Mouse (Mus musculus): ENCODE results near the gene Ppp1r21.

Gene Ppp1r21

DNA sequence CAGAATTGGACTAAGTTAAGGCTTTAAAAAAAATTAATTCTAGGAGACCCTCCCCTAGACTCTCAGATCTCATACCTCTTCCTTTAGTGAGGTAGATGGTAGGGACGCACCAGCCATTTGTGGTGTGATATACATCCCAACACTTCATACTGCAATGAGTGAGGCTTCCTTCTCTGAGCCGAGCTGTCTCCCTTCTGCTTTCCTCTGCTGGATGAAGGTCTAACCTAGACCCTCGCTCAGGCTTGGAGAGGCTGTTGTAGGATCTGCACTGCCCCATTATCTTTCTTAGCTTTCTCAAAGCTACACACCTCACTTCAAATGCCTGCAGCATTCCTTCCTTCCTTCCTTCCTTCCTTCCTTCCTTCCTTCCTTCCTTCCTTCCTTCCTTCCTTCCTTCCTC, 83.8 kb downstream of the Ppp1r21 start:
- DNase-seq (ENCODE audit: low read depth) = no peak

DNA sequence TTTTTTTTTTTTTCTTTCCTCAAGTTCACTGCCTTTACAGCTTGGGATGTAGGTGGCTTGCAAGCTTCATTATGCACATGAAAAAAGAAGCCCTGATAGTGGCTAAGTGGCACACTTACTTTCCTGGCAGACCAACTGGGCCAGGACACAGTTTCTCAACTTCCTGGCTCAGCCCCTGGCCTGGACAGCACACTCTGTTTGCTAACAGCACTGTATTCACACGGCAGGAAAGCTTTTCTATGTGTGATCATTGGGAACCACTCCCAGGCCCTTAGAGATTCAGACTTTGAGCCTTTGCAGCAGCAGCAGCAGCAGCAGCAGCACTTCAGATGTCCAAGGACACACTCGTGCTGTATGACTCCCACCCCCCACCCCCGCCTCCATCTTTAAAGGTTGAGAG, 84.3 kb downstream of the Ppp1r21 start:
- DNase-seq (ENCODE audit: low read depth) = no peak

DNA sequence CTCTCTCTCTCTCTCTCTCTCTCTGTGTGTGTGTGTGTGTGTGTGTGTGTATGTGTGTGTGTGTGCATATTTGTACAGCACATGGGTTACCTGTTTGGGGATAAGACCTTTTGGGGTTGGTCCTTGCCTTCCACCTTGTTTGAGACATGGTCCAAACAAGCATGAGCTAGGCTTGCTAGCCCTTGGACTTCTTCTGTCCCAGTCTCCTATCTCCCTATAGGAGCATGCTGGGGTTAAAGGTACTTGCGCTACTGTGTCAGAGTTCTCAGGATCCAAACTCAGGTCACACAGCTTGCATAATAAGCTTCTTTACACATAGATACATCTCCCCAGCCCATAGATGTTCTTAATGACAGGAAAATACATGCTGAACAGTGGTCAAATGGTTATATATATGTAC, 84.8 kb downstream of the Ppp1r21 start:
- DNase-seq (ENCODE audit: low read depth) = no peak

DNA sequence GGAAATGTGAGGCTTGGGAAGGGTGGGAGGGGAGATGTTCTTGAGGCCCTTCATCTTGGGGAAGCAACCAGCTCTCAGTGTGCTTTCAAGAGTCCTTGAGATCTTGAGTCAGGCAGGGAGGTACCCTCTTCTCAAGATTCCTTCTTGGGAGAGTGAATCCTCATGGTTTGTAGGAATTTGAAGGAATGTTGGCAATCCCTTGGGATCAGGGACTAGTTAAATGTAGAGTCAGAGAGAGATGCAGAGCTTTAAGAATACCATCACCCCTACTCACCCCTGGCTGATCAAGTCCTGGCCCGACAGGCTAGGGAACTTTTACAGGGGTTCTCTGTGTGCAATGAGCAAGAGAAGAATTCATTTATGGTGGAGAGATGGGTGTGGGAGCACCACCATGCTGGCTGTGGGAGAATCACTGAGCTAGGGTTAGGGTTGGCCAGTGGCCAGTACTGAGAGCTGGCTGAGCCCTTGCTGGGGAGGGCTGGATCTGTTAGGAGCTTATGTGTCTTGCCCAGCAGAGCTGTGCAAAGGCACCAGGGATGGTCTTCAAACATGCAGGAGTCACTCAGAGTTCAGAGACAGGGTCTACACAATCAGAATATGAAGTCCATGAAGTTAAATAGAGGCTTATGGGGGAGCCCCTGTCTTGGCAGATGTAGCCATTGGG, 85.7 kb downstream of the Ppp1r21 start:
- no peak for DNase-seq (ENCODE audit: low read depth)

DNA sequence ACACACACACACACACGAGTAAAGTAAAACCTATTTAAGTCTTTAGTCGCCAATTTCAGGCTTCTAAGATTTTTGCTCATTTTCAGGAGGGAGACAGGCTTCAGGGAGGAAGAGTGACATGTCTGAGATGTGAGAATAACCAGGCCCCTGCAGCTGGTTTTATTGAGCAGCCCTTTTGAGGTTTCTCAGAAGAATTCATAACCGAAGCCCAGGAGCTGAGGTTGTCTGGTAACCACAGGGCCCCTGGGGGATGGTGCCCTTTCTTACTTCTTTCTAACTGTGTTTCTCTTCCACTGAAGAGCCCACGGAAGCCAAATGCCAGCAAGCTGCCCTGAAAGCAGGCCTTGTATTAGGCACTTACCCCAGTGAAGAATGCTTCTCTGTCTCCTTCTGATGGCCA, 91.0 kb downstream of the Ppp1r21 start:
- DNase-seq (ENCODE audit: low read depth) = peak; percentile 12

DNA sequence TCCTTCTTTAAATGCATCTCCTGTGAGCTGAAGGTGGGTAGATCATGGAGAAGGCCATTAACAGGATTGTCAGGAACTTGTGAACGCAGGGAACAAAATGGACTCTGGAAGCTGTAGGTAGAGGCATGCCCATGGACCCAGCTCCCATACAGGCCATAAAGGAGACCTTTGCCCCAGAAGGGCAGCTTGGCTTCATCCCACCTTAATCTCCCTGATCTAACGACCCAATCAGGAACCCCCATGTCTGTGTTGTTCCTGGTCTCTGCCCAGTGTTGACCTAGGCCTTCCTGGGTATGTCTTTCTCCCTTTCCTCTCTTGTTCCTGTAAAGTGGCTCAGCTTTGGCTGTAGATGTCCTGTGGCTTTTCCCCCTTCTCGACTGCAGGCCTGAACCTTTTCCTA, 91.5 kb downstream of the Ppp1r21 start:
- no peak for DNase-seq (ENCODE audit: low read depth)

DNA sequence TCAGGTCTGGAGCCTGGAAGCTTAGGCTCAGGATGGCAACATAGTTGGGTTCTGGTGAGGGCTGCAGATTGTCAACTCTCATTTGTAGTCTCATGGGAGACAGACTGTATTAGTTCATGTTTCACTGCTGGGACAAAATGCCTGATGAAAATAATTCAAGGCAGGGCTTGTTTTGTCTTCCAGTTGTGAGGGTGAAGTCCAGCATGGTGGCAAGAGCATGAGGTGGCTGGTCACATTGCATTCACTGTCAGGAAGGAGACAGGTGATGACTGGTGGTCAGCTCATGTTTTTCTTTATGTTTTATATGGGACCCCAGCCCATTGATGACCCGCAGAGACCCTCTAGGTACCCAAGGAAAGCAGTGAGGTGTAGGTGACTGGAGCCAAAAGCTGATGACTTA, 92.8 kb downstream of the Ppp1r21 start:
- no peak for DNase-seq (ENCODE audit: low read depth)

DNA sequence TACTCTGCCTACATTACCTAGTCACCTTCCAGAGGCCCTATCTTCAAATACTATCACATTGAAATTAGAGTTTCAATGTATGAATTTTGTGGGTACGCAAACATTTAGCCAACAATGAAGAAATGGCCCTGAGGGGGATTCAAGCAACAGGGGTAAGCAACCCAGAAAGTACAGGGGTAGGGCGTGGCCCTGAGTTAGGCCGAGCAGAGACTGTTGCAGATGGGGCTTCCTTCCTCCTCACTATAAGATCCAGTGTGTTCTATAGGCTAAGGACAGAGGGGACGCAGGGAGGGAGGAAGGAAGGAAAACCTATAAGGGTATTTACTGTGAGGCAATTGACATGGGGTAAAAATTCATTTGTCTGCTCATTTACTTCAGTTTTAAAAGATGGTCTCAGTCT, 94.5 kb downstream of the Ppp1r21 start:
- DNase-seq (ENCODE audit: low read depth) = no peak

DNA sequence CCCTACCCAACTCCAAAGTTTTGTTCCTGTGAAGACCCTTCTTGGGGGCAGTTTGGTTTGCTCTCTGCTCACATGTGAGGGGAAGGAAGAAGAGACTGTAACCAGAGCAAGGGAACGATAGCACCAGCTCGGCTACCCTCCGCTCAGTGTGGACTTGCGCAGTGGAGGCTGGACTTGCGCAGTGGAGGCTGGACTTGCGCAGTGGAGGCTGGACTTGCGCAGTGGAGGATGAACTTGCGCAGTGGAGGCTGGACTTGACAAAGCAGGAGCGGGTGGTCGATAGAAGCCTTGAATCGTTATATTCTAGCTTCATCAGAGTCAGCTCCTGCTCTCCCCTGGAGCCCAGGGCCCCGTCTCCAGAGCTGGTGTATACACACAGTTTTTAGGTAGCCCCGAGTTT, 95.4 kb downstream of the Ppp1r21 start:
- no peak for DNase-seq (ENCODE audit: low read depth)

DNA sequence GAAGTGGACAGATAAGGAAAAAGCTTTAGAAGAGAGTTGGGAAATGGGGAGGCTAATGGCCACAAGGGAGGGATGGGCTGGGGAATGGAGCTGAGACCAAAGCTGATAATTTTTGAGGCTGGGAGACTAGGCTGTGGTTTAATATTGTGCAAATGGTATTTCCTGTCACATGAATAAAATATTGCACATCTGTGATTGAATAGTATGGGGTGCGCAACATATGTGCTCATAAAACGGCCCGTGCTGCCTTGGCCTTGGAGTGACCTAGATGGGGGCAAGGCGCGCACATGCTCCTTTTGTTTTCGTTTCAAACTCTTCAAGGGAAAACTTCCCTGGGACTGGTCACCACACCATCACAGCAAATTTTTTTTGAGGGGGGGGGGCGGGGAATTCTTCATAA, 96.0 kb downstream of the Ppp1r21 start:
- no peak for DNase-seq (ENCODE audit: low read depth)

DNA sequence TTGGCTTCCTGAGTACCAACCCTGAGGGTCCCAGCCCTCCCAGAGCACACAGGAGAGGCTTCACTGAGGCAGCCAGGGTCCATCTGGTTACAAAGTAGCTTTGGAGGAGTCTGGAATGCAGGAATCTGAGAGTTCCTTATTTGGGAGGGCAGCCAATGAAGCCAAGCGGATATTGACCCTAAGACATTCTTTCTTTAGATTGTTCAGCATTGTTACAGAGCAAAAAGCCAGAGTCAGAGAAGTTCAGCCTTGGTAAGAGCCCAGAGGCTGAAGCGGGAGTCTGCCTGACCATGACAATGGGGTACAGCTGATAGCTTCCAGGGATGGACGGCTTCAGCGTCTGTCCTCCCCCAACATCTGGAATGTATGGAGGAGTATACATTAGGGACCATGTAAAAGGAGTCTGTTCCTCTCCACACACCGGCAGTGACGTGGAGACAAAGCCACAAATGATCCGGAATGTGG, 96.5 kb downstream of the Ppp1r21 start:
- DNase-seq (ENCODE audit: low read depth) = no peak

DNA sequence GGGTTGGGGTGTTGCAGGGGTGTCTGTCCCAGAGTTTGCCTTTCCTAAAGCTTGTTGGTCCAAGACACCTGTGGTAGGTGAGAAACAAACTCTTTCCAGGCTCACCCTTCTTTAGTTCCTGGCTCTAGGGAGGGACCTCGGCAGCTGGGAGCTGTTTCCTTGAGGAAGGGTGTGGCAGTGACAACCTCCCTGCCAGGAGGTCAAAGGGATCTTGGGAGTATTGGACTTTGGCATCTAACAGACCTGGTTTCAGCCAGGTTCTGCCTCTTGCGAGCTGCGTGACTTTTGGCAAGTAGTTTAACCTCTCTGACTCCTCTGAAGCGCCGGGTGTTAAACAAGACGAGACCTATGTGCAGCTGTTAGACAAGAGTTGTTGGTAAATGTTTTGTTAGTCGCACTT, 97.2 kb downstream of the Ppp1r21 start:
- DNase-seq (ENCODE audit: low read depth) = no peak

DNA sequence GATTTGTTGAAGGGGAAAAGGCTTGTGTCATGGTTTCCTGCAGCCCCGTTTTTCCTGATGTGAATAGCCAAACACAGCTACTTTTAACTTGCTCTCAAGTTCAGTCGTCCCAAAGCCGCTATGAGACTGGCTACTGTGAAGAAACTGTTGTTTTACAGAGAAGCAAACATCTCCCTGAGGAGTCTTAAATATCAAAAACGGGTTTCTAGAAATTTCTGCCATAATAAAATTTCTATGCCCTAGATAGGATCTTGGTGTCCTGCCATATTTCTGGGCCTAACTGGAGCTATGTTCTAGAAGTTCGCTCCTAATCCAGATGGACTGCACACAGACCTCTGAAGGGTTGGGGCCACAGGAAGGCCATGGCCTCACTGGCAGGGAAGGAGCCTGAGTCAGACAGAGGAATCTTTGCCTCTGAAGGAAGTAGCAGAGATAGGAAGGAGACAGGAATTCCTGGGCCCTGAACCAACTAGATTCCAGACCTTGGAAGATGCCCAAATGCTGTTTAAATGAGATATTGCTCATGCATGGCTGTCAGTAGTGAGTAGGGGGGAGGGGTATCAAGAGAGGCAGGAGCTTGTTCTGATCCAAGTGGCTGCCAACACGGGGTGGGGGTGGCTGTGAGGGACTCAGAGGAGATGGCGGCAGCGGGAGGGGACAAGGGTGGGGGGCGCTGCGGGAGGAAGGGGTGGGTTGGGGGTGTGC, 98.9 kb downstream of the Ppp1r21 start:
- no peak for DNase-seq (ENCODE audit: low read depth)

DNA sequence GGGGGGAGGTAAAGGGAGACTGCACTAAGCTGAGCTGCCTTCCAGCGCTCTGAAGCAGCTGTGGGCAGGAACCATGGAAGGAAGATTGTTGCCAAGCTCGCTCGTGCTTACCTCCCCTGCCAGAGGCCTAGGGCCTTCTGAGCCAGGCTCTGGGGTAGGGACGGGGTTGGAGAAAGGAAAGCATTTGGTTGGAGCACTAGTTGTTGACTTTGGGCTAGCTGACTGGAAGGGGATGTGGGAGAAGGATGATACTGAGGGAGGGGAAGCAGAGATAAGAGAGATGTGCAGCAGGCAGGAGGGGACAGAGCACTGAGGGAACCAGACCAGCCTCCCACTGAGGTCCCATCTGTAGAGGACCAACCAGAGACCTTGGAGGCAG, 99.5 kb downstream of the Ppp1r21 start:
- no peak for DNase-seq (ENCODE audit: low read depth)

DNA sequence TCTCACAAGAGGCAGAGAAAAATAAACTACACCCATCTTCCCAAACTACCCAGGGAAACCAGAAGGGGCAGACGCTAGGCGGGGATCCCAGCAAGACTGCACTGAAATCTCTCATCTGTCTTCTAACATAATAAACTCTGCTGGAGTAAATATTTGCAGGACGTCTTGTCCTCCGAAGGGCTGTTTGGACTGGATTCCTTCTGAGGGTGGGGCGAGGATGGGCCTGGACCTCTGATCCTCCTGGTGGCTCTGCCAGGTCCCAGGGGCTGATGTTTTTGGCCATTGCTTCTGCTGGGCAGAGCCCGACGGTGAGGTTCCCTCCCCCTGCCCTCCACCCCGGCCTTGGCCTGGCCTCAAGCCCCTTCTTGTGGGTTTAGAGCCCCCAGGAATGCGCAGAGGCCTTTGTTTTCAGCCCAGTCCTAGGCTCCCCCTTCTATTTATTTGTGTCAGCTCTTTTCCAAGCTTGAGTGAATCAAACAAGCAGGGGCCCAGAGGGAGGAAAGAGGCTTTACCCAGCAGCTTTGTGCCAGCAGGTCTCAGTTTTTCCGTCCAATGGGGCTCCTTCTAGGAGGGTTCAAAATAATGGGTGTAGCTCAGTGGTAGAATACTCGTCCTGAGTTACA, 100.1 kb downstream of the Ppp1r21 start:
- DNase-seq (ENCODE audit: low read depth) = no peak

DNA sequence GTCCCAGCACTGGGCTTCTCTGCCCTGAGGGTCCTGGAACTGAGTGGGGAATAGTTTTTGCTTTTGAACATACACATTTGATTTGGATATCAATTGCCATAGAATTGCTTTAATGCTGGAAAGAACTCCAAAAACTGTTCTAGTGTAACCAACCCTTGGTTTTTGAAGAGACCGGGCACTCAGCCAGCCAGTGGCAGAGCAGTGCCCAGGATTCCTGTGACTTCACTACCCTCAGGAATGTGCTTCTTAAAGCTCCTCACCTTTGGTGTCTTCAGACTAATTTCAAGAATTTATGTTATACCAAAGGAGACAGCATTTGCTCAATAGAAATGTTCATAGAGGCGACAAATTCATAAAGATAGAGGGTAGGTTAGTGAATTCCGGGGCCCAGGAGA, 100.6 kb downstream of the Ppp1r21 start:
- DNase-seq (ENCODE audit: low read depth) = no peak

DNA sequence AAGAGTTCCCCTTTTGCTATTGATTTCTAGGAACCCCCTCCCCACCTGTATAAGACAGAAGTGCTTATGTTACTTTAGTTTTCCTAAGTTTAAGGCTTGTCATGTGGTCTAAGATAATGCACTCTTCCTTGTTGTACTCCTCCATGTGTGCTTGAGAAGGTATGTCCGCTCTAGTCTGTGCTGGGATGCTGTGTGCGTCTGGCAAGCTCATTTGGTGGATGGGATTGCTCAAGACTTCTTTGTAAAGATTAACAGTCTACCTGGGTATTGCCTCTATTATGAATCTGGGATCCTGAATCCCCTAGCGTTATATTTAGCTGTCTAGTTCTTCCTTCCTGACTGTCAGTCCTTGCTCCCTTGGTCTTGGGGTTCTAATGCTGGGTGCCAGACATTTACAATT, 102.7 kb downstream of the Ppp1r21 start:
- DNase-seq (ENCODE audit: low read depth) = no peak

DNA sequence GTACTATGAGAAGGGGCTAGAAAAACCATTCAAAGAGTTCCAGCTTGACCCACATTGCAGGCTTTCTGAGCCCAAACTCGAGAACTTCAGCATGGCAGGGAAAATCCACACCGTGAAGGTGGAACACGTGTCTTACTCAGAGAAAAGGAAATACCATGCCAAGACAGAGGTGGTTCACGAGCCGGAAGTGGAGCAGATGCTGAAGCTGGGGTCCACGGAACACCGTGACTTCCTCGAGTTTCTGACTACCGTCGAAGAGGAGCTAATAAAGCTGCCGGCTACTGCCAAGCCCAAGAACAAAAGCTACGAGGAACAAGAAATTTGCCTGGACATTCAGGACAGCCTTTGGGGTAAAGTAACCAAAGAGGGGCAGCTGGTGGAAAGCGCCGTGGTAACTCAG, 106.2 kb downstream of the Ppp1r21 start:
- no peak for DNase-seq (ENCODE audit: low read depth)

DNA sequence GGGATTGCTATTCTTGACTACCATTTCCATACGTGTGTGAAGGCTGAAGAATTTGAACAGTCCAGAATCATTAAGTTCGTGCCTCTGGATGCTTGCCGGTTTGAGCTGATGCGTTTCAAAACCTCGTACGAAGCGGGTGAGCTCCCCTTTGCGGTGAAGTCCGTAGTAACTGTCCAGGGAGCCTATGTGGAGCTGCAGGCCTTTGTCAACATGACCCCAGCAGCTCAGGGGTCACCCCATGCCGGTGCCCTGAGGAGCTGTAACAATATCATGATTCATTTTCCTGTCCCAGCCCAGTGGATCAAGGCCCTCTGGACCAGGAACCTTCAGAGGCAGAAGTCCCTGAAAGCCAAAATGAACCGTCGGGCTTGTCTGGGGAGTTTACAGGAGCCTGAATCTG, 106.7 kb downstream of the Ppp1r21 start:
- no peak for DNase-seq (ENCODE audit: low read depth)

Data from naive thymus-derived CD4-positive, alpha-beta T cell, adult 2 months (primary cell).